Mouse (Mus musculus) liver, adult 2 months (tissue): ENCODE results near the gene Endod1.

Experiments used
- CTCF ChIP-seq: fragments of 200-500 bp; IDR thresholded peaks from 2 replicates; pipeline ENCODE4 v1.5.1; 2011; ENCODE audit warnings: low read depth, low read length, control low read depth
- POLR2A ChIP-seq: fragments of 200-500 bp; IDR thresholded peaks from 2 replicates; pipeline ENCODE4 v1.6.1; 2011; ENCODE audit warnings: low read length, control low read depth; ENCODE audit not compliant: insufficient read depth; ENCODE audit errors: extremely low read depth

DNA sequence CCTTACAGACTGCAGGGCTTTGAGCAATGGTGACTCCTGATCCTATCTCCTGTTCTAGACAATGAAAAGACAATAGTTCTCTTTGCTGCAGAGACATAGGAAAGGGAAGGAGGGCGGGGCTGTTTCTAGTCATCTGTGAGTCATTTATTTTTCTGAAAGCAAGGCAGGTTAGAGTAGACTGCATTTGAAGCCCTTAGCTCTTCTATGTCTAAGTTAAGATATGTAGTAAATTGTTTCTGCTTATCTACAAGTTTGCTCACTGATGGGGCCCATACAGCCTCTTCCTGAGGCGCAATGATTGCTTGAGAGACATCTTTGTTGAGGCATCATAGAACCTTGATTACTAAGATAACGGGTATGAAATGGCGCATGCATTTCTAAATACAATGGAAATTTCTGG lies 13.5 kb downstream of the Endod1 start:
- TF ChIP-seq POLR2A (no peak), CTCF (no peak)
